Mouse (Mus musculus) heart, embryonic 11.5 days (tissue): ENCODE measurements around the gene Treml1. TPM values are rescaled to one million over a fixed set of nuclear protein-coding genes. Genes with fewer than 3 reads are reported as not detected.

Experiments
- ATAC-seq: fragments of 200-750 bp; cut with Nextera tagmentation; replicated peaks from 2 replicates; pipeline ENCODE4 v1.8.0; 2017; ENCODE audit warnings: moderate library complexity; ENCODE audit not compliant: insufficient number of reproducible peaks, low FRiP score, low TSS enrichment
- H3K27ac ChIP-seq: fragments of 300-500 bp; sonication (generic); 2 replicates; pipeline ENCODE4 v1.5.1; 2014; ENCODE audit warnings: mild to moderate bottlenecking, low read depth, low read length
- H3K27me3 ChIP-seq: fragments of 300-500 bp; sonication (generic); 2 replicates; pipeline ENCODE4 v1.6.1; 2014; ENCODE audit warnings: mild to moderate bottlenecking, low read length, mixed read lengths; ENCODE audit not compliant: control insufficient read depth, insufficient read depth
- H3K36me3 ChIP-seq: fragments of 300-500 bp; sonication (generic); 2 replicates; pipeline ENCODE4 v1.6.1; 2014; ENCODE audit warnings: mild to moderate bottlenecking, low read length, moderate library complexity, mixed read lengths; ENCODE audit not compliant: control insufficient read depth, insufficient read depth
- H3K4me1 ChIP-seq: fragments of 300-500 bp; sonication (generic); 2 replicates; pipeline ENCODE4 v1.6.1; 2014; ENCODE audit warnings: low read length; ENCODE audit not compliant: control insufficient read depth, insufficient read depth
- H3K4me2 ChIP-seq: fragments of 300-500 bp; sonication (generic); 2 replicates; pipeline ENCODE4 v1.6.1; 2014; ENCODE audit warnings: mild to moderate bottlenecking, moderate library complexity
- H3K4me3 ChIP-seq: fragments of 300-500 bp; sonication (generic); 2 replicates; pipeline ENCODE4 v1.5.1; 2014; ENCODE audit warnings: low read depth, low read length
- H3K9ac ChIP-seq: fragments of 300-500 bp; sonication (generic); 2 replicates; pipeline ENCODE4 v1.6.1; 2014; ENCODE audit warnings: mild to moderate bottlenecking, low read depth, low read length, moderate library complexity
- H3K9me3 ChIP-seq: fragments of 300-500 bp; sonication (generic); replicated peaks from 2 replicates; pipeline ENCODE4 v1.6.1; 2016; ENCODE audit warnings: low read length; ENCODE audit not compliant: control insufficient read depth
- WGBS: fragments of 180-500 bp; shearing (Covaris S2); extraction: QIAGEN DNeasy Blood & Tissue Kit; methylation state at CpG from one replicate; pipeline ENCODE4 v1.1.7; 2014; ENCODE audit not compliant: insufficient replicate concordance; 5-methylcytosine and 5-hydroxymethylcytosine counted together
- polyA plus RNA-seq: library from polyadenylated mRNA; unstranded; fragments of >200 nt; fragmentation: Nextera tagmentation; extraction: Ambion mirVana; gene quantifications from 2 replicates; pipeline ENCODE4 v1.2.1, GENCODE M21; 2014

Treml1 gene
- polyA plus RNA-seq, 1 experiment from 2014 or later = 5.0 TPM

DNA sequence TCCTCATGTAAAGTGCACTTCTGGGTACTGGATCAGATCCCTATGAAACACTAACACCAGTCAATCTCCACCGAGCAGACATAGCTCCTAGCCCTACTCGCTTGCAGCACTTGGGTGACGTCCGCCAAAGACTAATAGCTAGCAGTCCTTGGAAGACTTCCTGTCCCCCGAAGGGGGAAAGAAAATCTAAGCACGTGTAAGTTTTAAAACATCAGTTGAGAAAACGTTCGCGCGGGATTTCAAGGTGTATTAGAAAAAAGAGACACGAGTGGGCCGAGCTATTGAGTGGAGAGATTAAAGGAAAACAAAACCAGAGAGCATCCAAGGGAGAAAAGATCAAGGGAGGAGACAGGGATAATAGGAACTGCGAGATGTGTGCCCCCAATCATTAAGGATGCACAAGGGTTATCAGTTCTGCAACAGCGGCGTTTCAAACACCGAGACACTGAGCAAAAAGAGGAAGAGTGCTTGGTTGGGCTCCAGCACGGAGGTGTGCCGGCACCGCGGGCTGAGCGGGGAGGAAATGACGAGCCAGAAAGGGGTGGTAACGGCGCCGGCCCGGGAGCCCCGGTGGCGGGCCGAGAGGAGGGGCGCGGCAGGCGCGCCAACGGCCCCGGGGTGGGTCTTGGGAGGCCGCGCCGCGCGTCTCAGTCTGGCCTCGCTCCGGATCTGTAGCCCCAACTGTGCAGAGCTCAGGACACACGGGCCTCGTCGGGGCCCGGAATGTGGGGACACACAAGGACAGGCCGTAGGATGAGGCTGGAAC is 49.0 kb downstream of the Treml1 start:
- Histone ChIP-seq H3K27ac (peak overlapping the region; percentile 100), H3K4me3 (peak overlapping the region; percentile 96), H3K9ac (peak overlapping the region; percentile 99), H3K4me1 (peaks cover 18% of the 10 kb centered on the region), H3K4me2 (peak overlapping the region; percentile 88), H3K27me3 (no peaks in the 10 kb centered on the region), H3K36me3 (no peaks in the 10 kb centered on the region), H3K9me3 (no peaks in the 10 kb centered on the region)
- WGBS = under 1% methylated on average over 45 of the region's 47 CpGs
- peak; percentile 32 for ATAC-seq

DNA sequence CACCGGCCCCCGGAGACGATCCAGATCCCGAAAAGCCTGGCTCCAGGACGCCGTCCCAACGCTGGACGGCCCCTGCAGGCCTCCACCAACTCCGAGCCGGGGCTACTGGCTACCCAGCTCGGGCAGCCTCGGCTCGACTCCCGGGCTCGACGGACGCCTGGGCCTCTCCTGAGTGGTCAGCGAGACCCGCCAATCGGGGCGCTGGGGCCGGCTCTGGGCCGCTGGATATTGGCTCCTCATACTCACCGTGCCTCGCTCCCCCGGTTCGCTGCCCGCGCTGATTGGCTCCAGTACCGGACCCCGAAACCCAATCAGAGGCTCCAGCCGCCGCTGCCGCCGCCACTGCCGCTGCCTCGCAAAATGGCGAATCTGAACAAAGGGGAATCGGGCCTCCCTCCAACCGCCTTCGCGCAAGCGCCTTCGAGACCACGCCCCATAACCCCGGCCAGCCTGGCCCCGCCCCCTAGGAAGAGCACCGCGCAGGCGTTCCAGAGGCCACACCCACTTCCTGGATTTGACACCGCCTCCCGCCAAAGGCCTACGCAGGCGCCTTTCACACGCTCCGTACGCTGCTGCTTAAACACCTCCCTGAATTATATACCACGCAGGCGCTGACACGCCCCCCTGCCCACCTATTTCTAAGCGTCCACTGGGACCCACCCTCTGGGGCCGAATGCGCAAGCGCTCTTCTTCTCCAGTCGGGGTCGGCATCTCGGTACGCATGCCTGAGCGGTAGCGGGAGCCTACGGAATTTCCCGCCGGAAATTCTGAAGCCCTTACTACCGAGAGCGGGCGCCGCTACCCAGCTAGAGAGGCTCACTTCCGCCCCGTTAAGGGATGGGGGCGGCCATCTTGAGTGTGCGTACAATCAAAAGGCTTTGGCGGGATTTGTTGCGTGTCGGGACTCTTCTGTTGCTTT is 49.9 kb downstream of the Treml1 start, which contains the start of the genes Nfya and Oard1:
Gene Nfya, minus strand, starts transcription at position 527 of the 919 bp plus-strand sequence.
Gene Oard1, plus strand, starts transcription at position 635 of the 919 bp plus-strand sequence.
- Histone ChIP-seq H3K36me3 (no peaks in the 10 kb centered on the region), H3K9me3 (no peaks in the 10 kb centered on the region), H3K4me2 (peak within 1 kb of the TSS; percentile 88), H3K4me1 (peaks cover 18% of the 10 kb centered on the region), H3K4me3 (peak within 1 kb of the TSS; percentile 96), H3K9ac (peak within 1 kb of the TSS; percentile 99), H3K27ac (peak within 1 kb of the TSS; percentile 100), H3K27me3 (no peaks in the 10 kb centered on the region)
- peak; percentile 93 for ATAC-seq
- WGBS = under 1% methylated on average over 82 of the region's 84 CpGs

DNA sequence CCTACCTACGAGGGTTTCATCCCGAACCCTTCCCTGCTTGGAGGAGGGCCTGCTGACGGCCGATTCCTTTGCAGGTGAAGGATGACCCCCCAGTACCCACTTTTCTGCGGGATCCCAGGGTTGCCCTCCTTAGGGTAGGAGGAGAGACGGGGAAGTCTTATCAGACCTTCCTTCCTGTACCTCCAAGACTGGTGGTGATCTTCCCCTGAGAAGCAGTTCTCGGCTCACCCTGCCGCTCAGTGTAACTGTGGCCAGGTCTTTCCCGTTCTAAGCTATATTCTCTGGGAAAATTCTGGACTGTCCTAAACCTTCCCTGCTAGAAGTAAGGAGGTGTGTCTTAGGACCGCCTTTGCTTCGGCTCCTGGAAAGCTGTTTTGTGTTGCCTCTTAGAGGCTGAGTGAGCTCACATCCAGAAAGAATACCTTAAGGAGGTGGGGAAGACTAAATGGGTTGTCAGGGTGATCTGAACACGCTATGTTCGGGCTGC is 50.6 kb downstream of the Treml1 start:
- no peaks in the 10 kb centered on the region for H3K36me3 ChIP-seq
- H3K4me2 ChIP-seq = peak overlapping the region; percentile 83
- WGBS = under 1% methylated on average over 13 of the region's 13 CpGs
- peak overlapping the region; percentile 96 for H3K4me3 ChIP-seq
- H3K9me3 ChIP-seq = no peaks in the 10 kb centered on the region
- no peaks in the 10 kb centered on the region for H3K27me3 ChIP-seq
- ATAC-seq = peak; percentile 4; the same call in 1 of the 2 replicates
- peak overlapping the region; percentile 99 for H3K27ac ChIP-seq
- H3K4me1 ChIP-seq = peaks cover 18% of the 10 kb centered on the region
- H3K9ac ChIP-seq = peak overlapping the region; percentile 89

DNA sequence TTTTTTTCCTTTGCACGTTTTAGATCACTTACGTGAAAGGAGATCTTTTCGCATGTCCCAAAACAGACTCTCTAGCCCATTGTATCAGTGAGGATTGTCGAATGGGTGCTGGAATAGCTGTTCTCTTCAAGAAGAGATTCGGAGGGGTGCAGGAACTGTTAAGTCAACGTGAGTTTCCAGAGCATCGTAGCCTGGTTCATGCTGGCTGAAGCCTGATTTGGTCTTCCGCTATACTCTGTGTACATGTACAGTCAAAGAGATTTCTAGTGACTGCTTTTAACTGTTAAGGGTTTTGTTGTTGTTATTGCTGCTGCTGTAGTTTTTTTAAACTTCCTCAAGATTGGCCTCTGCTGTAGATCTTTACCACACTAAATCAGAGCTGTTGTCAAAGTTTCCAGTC is 51.5 kb downstream of the Treml1 start:
- Histone ChIP-seq H3K27me3 (no peaks in the 10 kb centered on the region), H3K4me3 (peak overlapping the region; percentile 96), H3K9ac (peak overlapping the region; percentile 89), H3K4me2 (peak overlapping the region; percentile 83), H3K9me3 (no peaks in the 10 kb centered on the region), H3K36me3 (no peaks in the 10 kb centered on the region), H3K27ac (no peak overlapping the region), H3K4me1 (peaks cover 18% of the 10 kb centered on the region)
- no peak for ATAC-seq
- WGBS = 55% methylated on average over 8 of the region's 8 CpGs

DNA sequence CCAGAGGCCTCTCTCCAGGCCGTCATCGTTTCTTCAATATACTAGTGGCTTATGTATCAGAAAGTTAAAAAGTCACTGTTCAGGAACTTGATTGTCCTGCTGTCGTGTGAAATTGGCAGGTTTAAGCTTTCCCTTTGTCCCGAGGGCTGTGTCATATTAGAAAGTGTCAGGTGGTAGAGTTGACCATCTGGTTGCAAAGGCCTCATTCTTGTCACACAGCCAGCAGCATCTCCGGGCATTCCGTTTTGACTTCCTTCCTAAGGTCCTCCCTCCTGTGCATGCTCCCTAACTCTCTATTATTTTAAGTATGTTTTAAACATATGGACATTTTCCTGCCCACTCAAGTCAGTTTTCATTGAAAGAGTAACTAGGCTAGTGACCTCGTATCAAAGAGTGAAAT is 56.3 kb downstream of the Treml1 start:
- no peaks in the 10 kb centered on the region for H3K9me3 ChIP-seq
- H3K9ac ChIP-seq = no peak overlapping the region
- 80% methylated on average over 7 of the region's 7 CpGs for WGBS
- H3K27me3 ChIP-seq = no peaks in the 10 kb centered on the region
- no peak overlapping the region for H3K4me3 ChIP-seq
- peaks cover 5% of the 10 kb centered on the region; the same call in 1 of the 2 replicates for H3K36me3 ChIP-seq
- H3K4me2 ChIP-seq = no peak overlapping the region
- no peak for ATAC-seq
- H3K27ac ChIP-seq = no peak overlapping the region
- peaks cover 23% of the 10 kb centered on the region for H3K4me1 ChIP-seq

Other genes with a start within 250 kb of the Treml1 start
- not detected in 2 replicates for gene 9830107B12Rik, start 213.6 kb upstream of the Treml1 start, polyA plus RNA-seq
- not detected in 2 replicates for gene A530064D06Rik, start 192.6 kb upstream of the Treml1 start, polyA plus RNA-seq
- 0.13 and 0.20 TPM in 2 replicates for gene Trem1, start 127.1 kb upstream of the Treml1 start, polyA plus RNA-seq
- gene Trem3, start 112.1 kb upstream of the Treml1 start, polyA plus RNA-seq = not detected in 2 replicates
- 0.69 and 0.79 TPM in 2 replicates for gene Treml4, start 95.6 kb upstream of the Treml1 start, polyA plus RNA-seq
- 0.66 and 0.79 TPM in 2 replicates for gene Treml2, start 60.4 kb upstream of the Treml1 start, polyA plus RNA-seq
- gene B430306N03Rik, start 43.8 kb upstream of the Treml1 start, polyA plus RNA-seq = 0.30 TPM in 1 of 2 replicates, not detected in the other
- 1.1 and 1.5 TPM in 2 replicates for gene Trem2, start 13.5 kb upstream of the Treml1 start, polyA plus RNA-seq
- gene Nfya, start 50.0 kb downstream of the Treml1 start, polyA plus RNA-seq = 16.9 and 19.6 TPM in 2 replicates
- 47.4 and 48.0 TPM in 2 replicates for gene Oard1, start 50.1 kb downstream of the Treml1 start, polyA plus RNA-seq
- gene Apobec2, start 73.0 kb downstream of the Treml1 start, polyA plus RNA-seq = 213 and 216 TPM in 2 replicates
- gene Tspo2, start 91.6 kb downstream of the Treml1 start, polyA plus RNA-seq = 2.1 TPM in 2 replicates
- 0.17 and 0.23 TPM in 2 replicates for gene Unc5cl, start 95.0 kb downstream of the Treml1 start, polyA plus RNA-seq